Mouse (Mus musculus) right cerebral cortex, postnatal 14 days (tissue): ENCODE measurements around the gene Gm21885.

Experiments
- DNase-seq: peaks from one replicate; pipeline ENCODE4 v3.0.0; 2022

Gm21885 gene

GRCm38 (mm10) chr11:94269906-94270305 is 11.8 kb upstream of the Gm21885 start:
- DNase-seq, result no peak

- DNase-seq, result no peak
Observed at GRCm38 (mm10) chr11:94271015-94271414, 10.7 kb upstream of the Gm21885 start.

GRCm38 (mm10) chr11:94272960-94273927 is 8.4 kb upstream of the Gm21885 start:
- DNase-seq, result no peak

GRCm38 (mm10) chr11:94274206-94274867 is 7.3 kb upstream of the Gm21885 start:
- no peak for DNase-seq

- no peak for DNase-seq
Observed at GRCm38 (mm10) chr11:94275226-94275625, 6.4 kb upstream of the Gm21885 start.

- no peak for DNase-seq
Observed at GRCm38 (mm10) chr11:94275686-94276085, 6.0 kb upstream of the Gm21885 start.

- DNase-seq, result peak; percentile 84
Observed at GRCm38 (mm10) chr11:94276869-94277337, 4.8 kb upstream of the Gm21885 start.

GRCm38 (mm10) chr11:94282291-94282690 is 618 bp downstream of the Gm21885 start:
- no peak for DNase-seq

GRCm38 (mm10) chr11:94283536-94284099 is 1.9 kb downstream of the Gm21885 start:
- DNase-seq, result no peak

- no peak for DNase-seq
Observed at GRCm38 (mm10) chr11:94285886-94286574, 4.4 kb downstream of the Gm21885 start.

GRCm38 (mm10) chr11:94287105-94287504 is 5.4 kb downstream of the Gm21885 start:
- no peak for DNase-seq

- DNase-seq, result no peak
Observed at GRCm38 (mm10) chr11:94290062-94290740, 8.5 kb downstream of the Gm21885 start.

GRCm38 (mm10) chr11:94294996-94295845 is 13.5 kb downstream of the Gm21885 start:
- DNase-seq, result no peak

GRCm38 (mm10) chr11:94312733-94313132 is 31.1 kb downstream of the Gm21885 start:
- DNase-seq, result no peak

- DNase-seq, result no peak
Observed at GRCm38 (mm10) chr11:94314098-94314652, 32.5 kb downstream of the Gm21885 start.

GRCm38 (mm10) chr11:94315308-94315707 is 33.6 kb downstream of the Gm21885 start:
- no peak for DNase-seq

- DNase-seq, result no peak
Observed at GRCm38 (mm10) chr11:94316528-94316927, 34.9 kb downstream of the Gm21885 start.

- DNase-seq, result no peak
Observed at GRCm38 (mm10) chr11:94317014-94317413, 35.3 kb downstream of the Gm21885 start.

GRCm38 (mm10) chr11:94317515-94317914 is 35.8 kb downstream of the Gm21885 start:
- DNase-seq, result no peak

GRCm38 (mm10) chr11:94318056-94318455 is 36.4 kb downstream of the Gm21885 start:
- no peak for DNase-seq
